Mouse (Mus musculus): Measurements from ENCODE around the gene Dph1.
"Not testable (repeated sequence)": the region's sequence is repeated elsewhere in the genome, so short reads cannot be mapped to it uniquely, and the experiment has no call there.

Gene Dph1

GRCm38 (mm10) chr11:75201721-75202120, 10.7 kb upstream of the Dph1 start:
- DNase-seq: peak in 1 of 2 experiments; percentile 28

GRCm38 (mm10) chr11:75200935-75201334, 9.9 kb upstream of the Dph1 start:
- peak in 1 of 2 experiments; percentile 20 for DNase-seq

GRCm38 (mm10) chr11:75199951-75200350, 8.9 kb upstream of the Dph1 start:
- DNase-seq: no peak

- DNase-seq: peak in 1 of 2 experiments; percentile 23
Measured at GRCm38 (mm10) chr11:75198792-75199191, 7.8 kb upstream of the Dph1 start.

DNA sequence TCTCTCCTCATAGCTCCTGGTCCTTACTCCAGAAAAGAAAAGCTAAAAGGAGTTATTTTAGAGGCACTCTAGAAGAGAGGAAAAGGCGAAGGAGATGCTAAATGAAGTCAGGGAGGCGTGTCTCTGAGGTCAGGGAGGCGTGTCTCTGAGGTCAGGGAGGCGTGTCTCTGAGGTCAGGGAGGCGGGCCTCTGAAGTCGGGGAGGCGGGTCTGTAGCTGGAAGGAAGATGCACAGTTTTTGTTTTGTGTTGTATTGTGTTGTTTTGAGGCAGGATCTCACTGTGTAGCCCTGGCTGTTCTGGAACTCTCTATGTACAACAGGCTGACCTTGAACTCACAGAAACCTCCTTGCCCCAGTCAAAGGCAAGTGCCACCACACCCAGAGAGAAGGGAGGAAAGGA, 6.9 kb upstream of the Dph1 start:
- no peak for DNase-seq

DNA sequence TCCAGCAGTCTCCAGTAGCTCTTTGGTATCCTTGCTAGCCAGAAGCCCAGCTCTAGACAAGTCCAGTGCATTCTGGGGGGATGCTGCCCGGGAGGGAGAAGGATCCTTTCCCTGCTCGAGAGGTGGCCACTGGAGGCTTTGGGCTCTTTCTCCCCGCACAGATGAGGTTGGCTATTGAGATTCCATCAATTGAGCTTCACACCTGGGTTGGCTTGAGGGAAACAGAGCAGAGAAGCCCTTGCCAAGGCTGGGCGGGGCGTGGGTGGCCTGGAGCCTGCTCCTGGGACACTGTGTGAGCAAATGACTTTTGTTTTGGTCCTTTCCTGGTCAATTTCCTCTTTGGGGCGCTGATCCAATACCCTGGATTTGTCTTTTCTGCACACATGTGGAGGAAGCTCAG, 5.1 kb upstream of the Dph1 start:
- peak in 1 of 2 experiments; percentile 16 for DNase-seq

DNA sequence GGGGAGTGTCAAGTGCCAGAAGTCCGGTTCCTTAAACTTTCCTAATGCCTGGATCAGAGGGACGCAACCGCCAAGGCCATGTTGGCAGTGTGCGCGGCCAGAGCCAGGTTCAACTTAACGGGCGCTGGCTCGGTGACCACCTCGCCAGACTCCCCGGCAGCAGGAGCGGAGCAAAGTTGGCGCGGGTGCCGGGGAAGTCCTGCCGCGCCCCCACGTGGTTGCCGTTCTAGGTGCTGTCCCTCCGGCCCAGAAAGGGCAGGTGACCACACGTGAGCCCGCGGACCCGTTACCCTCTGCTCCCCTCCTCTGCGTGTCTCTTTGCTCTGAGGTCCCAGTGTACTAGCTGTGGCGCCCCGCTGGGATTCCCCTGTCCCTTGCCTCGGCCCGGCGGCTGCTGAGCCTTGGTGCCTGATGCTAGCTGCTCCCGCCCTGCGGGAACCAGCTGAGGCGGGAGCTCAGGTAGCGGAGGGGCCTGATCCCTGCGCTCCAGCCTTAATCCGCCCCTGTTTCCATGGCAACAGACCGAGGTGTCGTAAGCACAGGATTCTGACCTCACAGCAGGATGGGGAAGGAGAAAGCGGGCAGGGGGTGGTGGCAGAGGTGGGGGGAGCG, 3.9 kb upstream of the Dph1 start:
- DNase-seq: peak; percentile 49 to 55

- peak in 1 of 2 experiments; percentile 39 for DNase-seq
Measured at GRCm38 (mm10) chr11:75194121-75194849, 3.2 kb upstream of the Dph1 start.

DNA sequence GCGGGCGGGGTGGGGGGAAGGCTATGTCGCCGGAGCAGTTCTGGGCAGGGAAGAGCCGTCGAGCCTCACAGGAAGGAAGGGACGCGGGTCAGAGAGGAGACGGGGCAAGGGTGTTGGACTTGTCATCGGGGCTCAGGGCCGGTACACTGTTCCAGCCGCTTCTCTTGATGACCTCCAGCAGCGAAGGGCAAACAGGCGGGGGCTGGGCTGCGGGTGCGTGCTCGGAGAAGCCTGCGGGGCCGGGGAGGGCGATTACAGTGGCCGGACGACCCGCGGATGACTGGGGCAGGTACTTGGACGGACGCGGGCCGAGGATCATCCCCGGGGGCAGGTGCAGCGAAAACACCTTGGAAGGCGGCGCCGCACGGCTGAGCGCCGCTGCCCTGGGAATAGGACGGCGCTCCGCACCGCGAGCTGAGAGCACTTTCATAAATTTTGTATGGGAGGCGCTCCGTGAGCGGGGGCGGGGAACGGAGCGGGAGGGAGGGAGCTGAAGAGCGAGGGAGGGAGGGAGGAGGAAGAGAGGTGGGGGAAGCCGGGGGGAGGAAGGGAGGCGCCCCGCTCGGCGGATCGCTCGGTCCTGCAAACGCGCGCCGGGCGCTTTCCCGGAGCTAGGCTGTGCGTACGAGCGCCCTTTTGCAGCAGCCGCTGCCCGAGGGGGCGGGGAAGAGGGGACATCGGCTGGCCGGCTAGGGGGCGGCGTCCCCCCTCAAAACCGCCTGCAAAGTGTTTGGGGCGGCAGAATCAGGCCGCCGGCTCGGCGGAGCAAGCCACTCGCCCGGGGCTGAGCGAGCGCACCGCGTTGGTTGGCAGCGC, 2.4 kb upstream of the Dph1 start, which contains the start of gene Rtn4rl1:
Gene Rtn4rl1 (plus strand): TSS at position 528 of the 816 bp plus-strand sequence.
- peak; percentile 68 to 77 for DNase-seq

- DNase-seq: peak; percentile 86 to 89
Measured at GRCm38 (mm10) chr11:75192336-75193214, 1.5 kb upstream of the Dph1 start.

DNA sequence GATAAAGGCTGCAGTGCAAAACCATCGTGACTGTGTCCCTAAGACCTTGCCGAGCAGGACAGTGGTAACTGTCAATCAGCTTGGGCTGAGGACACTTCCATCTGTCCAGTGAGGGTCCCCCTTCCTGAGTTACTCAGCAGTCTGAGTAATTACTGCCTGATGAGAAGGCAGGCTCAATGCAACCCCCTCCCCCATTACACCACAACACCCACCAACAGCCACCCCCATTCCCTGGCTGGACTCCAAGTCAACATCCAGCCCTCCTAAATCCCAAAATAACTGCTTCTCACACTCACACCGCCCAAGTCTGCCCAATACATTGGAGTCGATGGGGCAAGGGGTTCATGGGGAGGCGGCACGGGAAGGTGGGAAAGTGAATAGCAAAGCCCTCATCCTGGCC, 800 bp upstream of the Dph1 start:
- no peak for DNase-seq

DNA sequence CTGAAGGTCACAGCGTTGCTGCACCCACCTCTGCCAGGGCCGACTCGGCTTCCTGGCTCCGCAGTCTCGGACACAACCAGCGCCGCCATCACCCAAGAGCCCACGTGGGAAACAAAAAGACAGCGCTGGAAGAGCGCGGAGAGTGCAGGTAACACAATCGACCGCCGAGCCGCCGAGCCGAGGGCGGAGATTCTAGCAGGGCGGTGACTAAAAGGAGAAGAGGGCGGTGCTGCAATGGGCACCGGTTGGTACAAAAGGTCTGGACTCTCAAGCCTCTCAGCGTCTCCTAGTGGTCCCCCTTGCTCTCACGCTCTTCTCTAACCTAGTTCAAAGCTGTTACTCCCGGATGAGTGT, 693 bp downstream of the Dph1 start:
- peak; percentile 89 to 90 for DNase-seq

DNA sequence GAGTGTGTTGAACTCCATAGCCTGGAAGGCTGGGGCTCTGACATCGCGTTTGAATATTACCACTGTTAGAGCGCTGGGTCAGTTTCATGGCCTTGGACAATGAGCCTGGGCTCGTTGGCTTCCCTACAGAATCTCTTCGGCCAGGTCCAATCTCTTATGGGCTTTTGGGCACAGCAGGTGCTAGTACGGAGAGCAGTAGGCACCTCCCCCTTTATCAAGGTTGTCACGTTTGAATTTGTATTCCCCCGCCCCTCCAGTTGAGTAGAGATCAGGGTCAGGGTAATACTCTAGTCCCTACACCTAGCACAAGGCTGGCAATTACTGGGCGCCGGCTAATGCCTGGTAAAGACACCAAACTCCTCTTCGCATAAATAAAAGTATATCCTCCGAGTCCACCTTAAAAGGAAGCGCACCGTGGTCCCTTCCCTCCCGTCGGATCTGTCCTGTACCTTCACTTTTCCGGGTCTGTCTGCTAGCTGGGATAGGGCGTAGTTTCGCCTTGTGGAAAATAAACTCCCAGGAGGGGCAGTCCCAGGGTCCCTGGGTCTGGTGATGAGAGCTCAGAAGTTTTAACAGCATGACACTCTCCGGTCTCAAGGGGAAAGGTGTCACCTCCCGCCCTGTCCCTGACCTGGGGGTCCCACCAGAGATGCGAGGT, 1.2 kb downstream of the Dph1 start:
- no peak for DNase-seq

DNA sequence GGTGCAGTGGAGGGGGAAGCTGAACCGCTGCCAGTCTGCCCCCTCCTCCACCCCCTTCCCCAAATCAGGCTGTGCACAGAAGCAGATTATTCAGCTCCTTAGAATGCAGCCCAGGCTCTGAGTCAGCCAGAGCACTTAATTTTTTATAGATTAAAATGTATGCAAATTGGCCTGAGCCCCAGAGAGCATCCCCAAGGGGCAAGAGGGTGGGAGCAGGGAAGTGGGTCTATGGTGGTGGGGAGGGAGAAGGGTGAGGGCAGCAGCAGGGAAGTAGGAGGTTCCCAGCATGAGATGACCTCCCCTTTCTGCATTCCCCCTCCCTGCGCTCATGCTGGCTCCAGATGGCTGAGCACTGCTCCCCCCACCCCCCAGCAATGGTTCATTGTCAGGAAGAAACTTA, 6.1 kb downstream of the Dph1 start:
- DNase-seq: no peak

DNA sequence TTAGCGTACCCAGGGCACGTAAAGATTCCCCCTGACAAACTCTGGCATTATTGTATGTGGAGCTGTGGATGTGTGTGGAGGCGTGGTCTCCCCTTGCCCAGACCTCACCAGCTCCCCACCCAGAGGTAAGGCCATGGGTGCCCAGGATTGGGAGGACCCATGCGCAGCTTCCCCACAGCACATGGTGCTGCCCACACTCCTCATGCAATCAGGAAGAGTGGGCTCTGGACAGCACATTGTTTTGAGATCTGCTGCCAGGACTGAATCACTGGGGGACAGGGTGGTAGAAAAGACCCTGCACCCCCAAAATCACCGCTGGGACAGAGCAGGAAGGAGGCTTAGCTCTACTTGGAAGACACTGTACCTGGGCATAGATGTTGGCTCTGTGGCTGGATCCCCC, 6.5 kb downstream of the Dph1 start:
- no peak for DNase-seq

DNA sequence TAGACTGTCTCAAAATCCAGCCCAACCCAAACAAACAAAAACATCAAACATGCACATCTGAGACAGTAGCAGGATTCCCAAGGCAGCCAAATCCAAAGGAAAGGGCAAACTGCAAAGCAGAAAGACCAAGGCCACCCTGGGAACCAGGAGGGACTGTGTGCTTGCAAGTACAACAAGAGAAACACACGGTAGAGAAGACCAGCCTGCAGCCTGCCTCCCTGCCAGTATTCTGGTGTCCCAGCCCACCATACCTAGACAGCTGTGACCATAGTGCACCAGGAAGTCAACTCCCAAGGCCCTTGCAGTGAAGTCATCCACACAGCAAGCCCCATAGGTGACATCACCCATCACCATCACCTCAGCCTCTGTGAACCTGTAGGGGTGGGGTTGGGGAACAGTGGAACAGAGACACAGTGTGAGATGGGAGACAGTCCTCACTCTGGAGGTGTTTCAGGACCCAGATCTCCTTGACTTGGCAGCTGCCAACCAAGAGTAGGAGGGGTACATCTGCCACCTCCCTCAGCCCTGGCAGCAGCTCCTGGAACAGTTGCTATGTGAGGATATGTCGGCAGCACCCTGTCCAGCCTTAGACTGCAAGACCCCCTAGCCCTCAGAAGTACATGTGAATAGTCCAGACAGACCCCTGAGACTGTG, 7.0 kb downstream of the Dph1 start:
- no peak for DNase-seq

DNA sequence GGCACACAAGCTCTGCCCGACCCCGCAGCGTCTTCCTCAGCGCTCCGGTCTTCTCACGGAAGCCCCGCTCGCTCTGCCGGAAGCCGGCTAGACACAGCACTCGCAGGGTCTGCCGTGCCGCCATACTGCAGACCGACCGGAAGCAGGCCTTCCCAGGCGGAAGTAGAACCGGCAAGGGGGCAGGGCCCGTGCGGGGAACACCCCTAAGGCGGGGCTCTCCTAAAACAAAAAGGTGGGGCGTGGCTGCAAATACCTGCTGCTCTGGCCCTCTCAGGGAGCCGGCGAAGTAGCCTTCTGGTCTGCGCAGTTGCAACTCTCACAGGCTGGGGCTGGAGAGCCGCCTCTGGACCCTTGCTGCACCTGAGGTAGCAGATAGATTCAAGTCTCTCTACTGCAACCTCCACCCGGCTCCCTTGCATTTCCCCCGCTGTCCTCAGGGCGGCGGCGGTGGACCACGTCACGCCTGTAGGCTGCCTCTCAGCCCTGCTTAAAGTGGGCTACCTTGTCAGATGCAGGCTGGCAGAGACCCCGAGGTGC, 12.3 kb downstream of the Dph1 start, which contains the start of gene Ovca2:
Gene Ovca2 (minus strand): TSS at position 164 of the 537 bp plus-strand sequence.
- peak; percentile 92 to 95 for DNase-seq

GRCm38 (mm10) chr11:75178011-75178410, 13.0 kb downstream of the Dph1 start:
- DNase-seq: no peak

DNA sequence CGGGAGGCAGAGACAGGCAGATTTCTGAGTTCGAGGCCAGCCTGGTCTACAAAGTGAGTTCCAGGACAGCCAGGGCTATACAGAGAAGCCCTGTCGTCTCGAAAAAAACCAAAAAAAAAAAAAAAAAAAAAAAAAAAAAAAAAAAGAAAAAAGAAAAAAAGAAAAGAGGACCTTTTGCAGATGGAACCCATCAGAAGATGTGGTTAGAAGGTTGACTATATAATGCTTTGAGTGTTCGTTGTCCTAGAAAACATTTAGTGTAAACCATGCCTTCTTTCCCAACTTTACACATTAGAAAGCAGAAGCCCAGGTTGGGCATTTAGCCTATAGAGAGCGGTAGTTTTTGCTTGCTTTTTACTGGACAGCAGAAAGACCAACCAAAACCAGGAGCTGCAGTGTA, 16.5 kb downstream of the Dph1 start:
- not testable (repeated sequence) for DNase-seq

- DNase-seq: no peak
Measured at GRCm38 (mm10) chr11:75173799-75174165, 17.3 kb downstream of the Dph1 start.

GRCm38 (mm10) chr11:75173095-75173798, 17.8 kb downstream of the Dph1 start:
- peak; percentile 89 to 90 for DNase-seq
